In genomic region chr10:59462307-59462706, GRCm38 (mm10) we compare ENCODE assay signal across 24 mouse cellular contexts. TPM values are rescaled to one million over a fixed set of nuclear protein-coding genes. Genes with fewer than 3 reads are reported as not detected.
DNase-seq lines count a peak whose midpoint lies in the region; ATAC-seq and TF ChIP-seq lines count a peak whose summit lies in the region.
"Had no signal": no experiment of that assay in that cellular context is flagged by ENCODE, and none has a peak within 500 bp of the region (broad histone marks: within the 10 kb centered on the region; RNA-seq: fewer than 3 reads in every experiment).

No protein-coding gene starts in this region.

- no peak overlapping the region for H3K27ac ChIP-seq in forebrain, embryonic 15.5 days (replicated peaks)
- H3K27ac ChIP-seq in forebrain, postnatal 0 days (ENCODE audit: low read depth, low read length): no peak overlapping the region
- peak overlapping the region; percentile 59; the same call in 1 of the 2 replicates for H3K27ac ChIP-seq in embryonic facial prominence, embryonic 14.5 days (replicated peaks; ENCODE audit: low read depth, low read length)
- H3K27ac ChIP-seq in limb, embryonic 15.5 days: peak overlapping the region; percentile 74
- no peak overlapping the region for H3K27ac ChIP-seq in layer of hippocampus, adult 2 months
- H3K27ac ChIP-seq: embryonic facial prominence, embryonic 12.5 days; heart, embryonic 13.5 days; hindbrain, embryonic 15.5 days had no signal

- no peak for TF ChIP-seq CTCF in forebrain, postnatal 0 days (IDR thresholded peaks at IDR 0.05; ENCODE audit: low read depth)
- TF ChIP-seq CTCF in layer of hippocampus, adult 2 months (conservative IDR thresholded peaks at IDR 0.05): no peak

- H3K4me2 ChIP-seq in forebrain, embryonic 15.5 days (replicated peaks): no peak overlapping the region
- no peak overlapping the region for H3K4me2 ChIP-seq in forebrain, postnatal 0 days (ENCODE audit: low read depth)
- no peak overlapping the region for H3K4me2 ChIP-seq in embryonic facial prominence, embryonic 14.5 days (ENCODE audit: low read depth, low read length)
- H3K4me2 ChIP-seq in limb, embryonic 15.5 days: no peak overlapping the region
- H3K4me2 ChIP-seq: embryonic facial prominence, embryonic 12.5 days; heart, embryonic 13.5 days; hindbrain, embryonic 15.5 days had no signal

- no peaks in the 10 kb centered on the region for H3K9me3 ChIP-seq in forebrain, embryonic 15.5 days
- no peaks in the 10 kb centered on the region for H3K9me3 ChIP-seq in forebrain, postnatal 0 days (ENCODE audit: low read length)
- H3K9me3 ChIP-seq in embryonic facial prominence, embryonic 14.5 days (ENCODE audit: control insufficient read depth, low read length): no peaks in the 10 kb centered on the region
- no peaks in the 10 kb centered on the region for H3K9me3 ChIP-seq in limb, embryonic 15.5 days
- H3K9me3 ChIP-seq: embryonic facial prominence, embryonic 12.5 days; heart, embryonic 13.5 days; hindbrain, embryonic 15.5 days had no signal

- H3K27me3 ChIP-seq in forebrain, embryonic 15.5 days: no peaks in the 10 kb centered on the region
- no peaks in the 10 kb centered on the region for H3K27me3 ChIP-seq in forebrain, postnatal 0 days (ENCODE audit: insufficient read depth, low read length)
- no peaks in the 10 kb centered on the region for H3K27me3 ChIP-seq in embryonic facial prominence, embryonic 14.5 days (replicated peaks; ENCODE audit: control insufficient read depth, insufficient read depth, low read length)
- no peaks in the 10 kb centered on the region for H3K27me3 ChIP-seq in limb, embryonic 15.5 days
- H3K27me3 ChIP-seq: CH12.LX; embryonic facial prominence, embryonic 12.5 days; heart, embryonic 13.5 days; hindbrain, embryonic 15.5 days had no signal

- H3K4me3 ChIP-seq in forebrain, embryonic 15.5 days: no peak overlapping the region
- no peak overlapping the region for H3K4me3 ChIP-seq in forebrain, postnatal 0 days (ENCODE audit: low read depth, low read length)
- H3K4me3 ChIP-seq in embryonic facial prominence, embryonic 14.5 days (ENCODE audit: low read depth, low read length): no peak overlapping the region
- H3K4me3 ChIP-seq in limb, embryonic 15.5 days: no peak overlapping the region
- H3K4me3 ChIP-seq in layer of hippocampus, adult 2 months: no peak overlapping the region
- H3K4me3 ChIP-seq: embryonic facial prominence, embryonic 12.5 days; erythroblast, embryonic 14.5 days; heart, embryonic 13.5 days; hindbrain, embryonic 15.5 days had no signal

- H3K4me1 ChIP-seq in forebrain, embryonic 15.5 days: peaks cover 11% of the 10 kb centered on the region; the same call in 1 of the 2 replicates
- no peaks in the 10 kb centered on the region for H3K4me1 ChIP-seq in forebrain, postnatal 0 days (ENCODE audit: insufficient read depth)
- H3K4me1 ChIP-seq in embryonic facial prominence, embryonic 14.5 days (ENCODE audit: control insufficient read depth, insufficient read depth, low read length): no peaks in the 10 kb centered on the region; the same call in 1 of the 2 replicates
- peaks cover 22% of the 10 kb centered on the region for H3K4me1 ChIP-seq in limb, embryonic 15.5 days

- no peaks in the 10 kb centered on the region for H3K36me3 ChIP-seq in forebrain, embryonic 15.5 days
- H3K36me3 ChIP-seq in forebrain, postnatal 0 days (ENCODE audit: insufficient read depth): 0 out of 2 replicates have a peak, but pooled peaks cover 6% of the 10 kb centered on the region
- H3K36me3 ChIP-seq in embryonic facial prominence, embryonic 14.5 days (ENCODE audit: control insufficient read depth, insufficient read depth, low read length): peaks cover 1% of the 10 kb centered on the region; the same call in 1 of the 2 replicates
- peaks cover 12% of the 10 kb centered on the region; the same call in 1 of the 2 replicates for H3K36me3 ChIP-seq in limb, embryonic 15.5 days
- H3K36me3 ChIP-seq: embryonic facial prominence, embryonic 12.5 days had no signal

- H3K9ac ChIP-seq in forebrain, embryonic 15.5 days (replicated peaks): no peak overlapping the region
- no peak overlapping the region for H3K9ac ChIP-seq in forebrain, postnatal 0 days
- H3K9ac ChIP-seq in embryonic facial prominence, embryonic 14.5 days (ENCODE audit: low read depth, low read length): no peak overlapping the region
- no peak overlapping the region for H3K9ac ChIP-seq in limb, embryonic 15.5 days
- H3K9ac ChIP-seq: embryonic facial prominence, embryonic 12.5 days; heart, embryonic 13.5 days; hindbrain, embryonic 15.5 days had no signal

- no peak for DNase-seq in forebrain, postnatal 0 days
- peak; percentile 45 for DNase-seq in embryonic facial prominence, embryonic 14.5 days (ENCODE audit: low spot score)
- peak; percentile 36 for DNase-seq in forelimb bud, embryonic 11.5 days (ENCODE audit: low read depth, low spot score)
- no peak for DNase-seq in right cerebral cortex, adult 2 months (ENCODE audit: low spot score in 2 of 2)
- no peak for DNase-seq in layer of hippocampus, adult 2 months (ENCODE audit: low spot score in 2 of 2)
- DNase-seq: adrenal gland, adult 2 months; adrenal gland, postnatal 36 days; cerebellum, adult 11 months; cerebellum, adult 8-10 months; cerebellum, postnatal 14 days; embryo, embryonic 11 days; gastrocnemius, postnatal 10 days; heart, postnatal 36 days had no signal

- 67% methylated on average over 6 of the region's 6 CpGs for WGBS in forebrain, embryonic 15.5 days
- WGBS in forebrain, postnatal 0 days: 58% methylated on average over 6 of the region's 6 CpGs
- WGBS in embryonic facial prominence, embryonic 14.5 days: 65% methylated on average over 6 of the region's 6 CpGs
- 66% methylated on average over 6 of the region's 6 CpGs for WGBS in limb, embryonic 15.5 days

- 0 out of 2 replicates have a peak, but pooled peaks have one; percentile 32 for ATAC-seq in forebrain, embryonic 15.5 days (replicated peaks)
- ATAC-seq in forebrain, postnatal 0 days: no peak
- ATAC-seq in embryonic facial prominence, embryonic 14.5 days (ENCODE audit: low read depth): 0 out of 2 replicates have a peak, but pooled peaks have one; percentile 41
- peak; percentile 83 for ATAC-seq in limb, embryonic 15.5 days (ENCODE audit: insufficient number of reproducible peaks, low FRiP score, low TSS enrichment, low read depth)
- ATAC-seq: intestine, postnatal 0 days had no signal

RNA-seq across cellular contexts. Expression of gene Oit3, which starts 20.7 kb away (rescaled TPM):
- 0.15 and 0.19 TPM in 2 replicates for polyA plus RNA-seq in forebrain, embryonic 15.5 days (2015; fragmentation: Nextera tagmentation; extraction: Ambion mirVana)
- total RNA-seq in forebrain, postnatal 0 days (2014; rRNA removed): 0.19 TPM in 1 of 2 replicates, not detected in the other
- polyA plus RNA-seq in forebrain, postnatal 0 days (2015; fragmentation: Nextera tagmentation; extraction: Ambion mirVana): 0.10 and 0.27 TPM in 2 replicates
- polyA plus RNA-seq in embryonic facial prominence, embryonic 14.5 days (2014; fragmentation: Nextera tagmentation; extraction: Ambion mirVana): 0.64 and 0.70 TPM in 2 replicates
- polyA plus RNA-seq in limb, embryonic 15.5 days (2015; fragmentation: Nextera tagmentation; extraction: Ambion mirVana): 0.79 and 1.2 TPM in 2 replicates
- 1 to 10 TPM in 1 of 2 experiments, under 1 TPM in 1; 0.32 to 1.0 TPM for total RNA-seq in layer of hippocampus, adult 2 months (2021)
- total RNA-seq: heart, postnatal 36 days had no signal

RNA-seq across cellular contexts. Expression of gene Pla2g12b, which starts 58.8 kb away (rescaled TPM):
- polyA plus RNA-seq in forebrain, embryonic 15.5 days (2015; fragmentation: Nextera tagmentation; extraction: Ambion mirVana): not detected in 2 replicates
- total RNA-seq in forebrain, postnatal 0 days (2014; rRNA removed): not detected in 2 replicates
- not detected in 2 replicates for polyA plus RNA-seq in forebrain, postnatal 0 days (2015; fragmentation: Nextera tagmentation; extraction: Ambion mirVana)
- not detected in 2 replicates for polyA plus RNA-seq in embryonic facial prominence, embryonic 14.5 days (2014; fragmentation: Nextera tagmentation; extraction: Ambion mirVana)
- polyA plus RNA-seq in limb, embryonic 15.5 days (2015; fragmentation: Nextera tagmentation; extraction: Ambion mirVana): 0.27 TPM in 1 of 2 replicates, not detected in the other
- total RNA-seq in layer of hippocampus, adult 2 months (2021): not detected
- total RNA-seq: adrenal gland, adult 2 months; adrenal gland, postnatal 36 days; CH12.LX; common myeloid progenitor, adult 5-6 weeks; heart, adult 8-10 months; heart, postnatal 36 days had no signal
- polyA plus RNA-seq: adrenal gland, adult 2 months; embryonic facial prominence, embryonic 12.5 days; erythroblast, embryonic 14.5 days; forebrain, embryonic 11.5 days; hindbrain, embryonic 15.5 days had no signal

Comparison
In these comparisons a context has a peak if more than half of its experiments do, and no peak if none do; other contexts are left out.
1. H3K27ac ChIP-seq: peak in embryonic facial prominence, embryonic 14.5 days (single experiment) and limb, embryonic 15.5 days (single experiment); none in forebrain, embryonic 15.5 days (single experiment), forebrain, postnatal 0 days (single experiment) and layer of hippocampus, adult 2 months (single experiment).
2. DNase-seq: peak in embryonic facial prominence, embryonic 14.5 days (single experiment) and forelimb bud, embryonic 11.5 days (single experiment); none in forebrain, postnatal 0 days (single experiment), right cerebral cortex, adult 2 months (0 of 2) and layer of hippocampus, adult 2 months (0 of 2).